Mouse (Mus musculus) spleen, embryonic (tissue): ENCODE results near the gene Polr1d.

Experiments used
- CTCF ChIA-PET: fragments of 350-600 bp; sonication (Branson Sonifier 250); formaldehyde crosslinking; loops from one replicate; lab custom pipeline; 2022; lab: Charles Lee

Polr1d gene

GRCm38 (mm10) chr5:147055572-147056245, 21.1 kb upstream of the Polr1d start:
- CTCF ChIA-PET: interaction anchor here (0.6 kb wide), 1 partner anchor 19 kb away, joined by 3 read pairs; no protein-coding TSS in a partner anchor

- CTCF ChIA-PET: no interaction called here
Measured at GRCm38 (mm10) chr5:147056712-147057290, 20.0 kb upstream of the Polr1d start.

- CTCF ChIA-PET: no interaction called here
Measured at GRCm38 (mm10) chr5:147057626-147058414, 19.0 kb upstream of the Polr1d start.

GRCm38 (mm10) chr5:147058661-147059060, 18.2 kb upstream of the Polr1d start:
- CTCF ChIA-PET: interaction anchor here (0.7 kb wide), 1 partner anchor 274 kb away, joined by 8 read pairs; no protein-coding TSS in a partner anchor

GRCm38 (mm10) chr5:147059319-147059718, 17.5 kb upstream of the Polr1d start:
- CTCF ChIA-PET: interaction anchor here (0.7 kb wide), 1 partner anchor 46 kb away, joined by 3 read pairs; no protein-coding TSS in a partner anchor

- CTCF ChIA-PET: no interaction called here
Measured at GRCm38 (mm10) chr5:147060024-147060423, 16.8 kb upstream of the Polr1d start.

GRCm38 (mm10) chr5:147063215-147063661, 13.6 kb upstream of the Polr1d start:
- CTCF ChIA-PET: no interaction called here

- CTCF ChIA-PET: no interaction called here
Measured at GRCm38 (mm10) chr5:147066129-147066528, 10.7 kb upstream of the Polr1d start.

GRCm38 (mm10) chr5:147066965-147067364, 9.9 kb upstream of the Polr1d start:
- CTCF ChIA-PET: no interaction called here

GRCm38 (mm10) chr5:147068876-147069275, 8.0 kb upstream of the Polr1d start:
- CTCF ChIA-PET: interaction anchor here (0.7 kb wide), 1 partner anchor 392 kb away, joined by 4 read pairs; no protein-coding TSS in a partner anchor

- CTCF ChIA-PET: no interaction called here
Measured at GRCm38 (mm10) chr5:147070791-147071516, 5.9 kb upstream of the Polr1d start.

- CTCF ChIA-PET: no interaction called here
Measured at GRCm38 (mm10) chr5:147071886-147072285, 5.0 kb upstream of the Polr1d start.

- CTCF ChIA-PET: no interaction called here
Measured at GRCm38 (mm10) chr5:147073805-147074204, 3.0 kb upstream of the Polr1d start.

- CTCF ChIA-PET: interaction anchor here (0.6 kb wide), 3 partner anchors 19 to 47 kb away, joined by 3 read pairs; no protein-coding TSS in a partner anchor
Measured at GRCm38 (mm10) chr5:147075103-147076025, 1.5 kb upstream of the Polr1d start.

GRCm38 (mm10) chr5:147076026-147076798, 638 bp upstream of the Polr1d start, which contains the start of gene Lnx2:
Gene Lnx2, minus strand, starts transcription at chr5:147076586.
- CTCF ChIA-PET: interaction anchor here (0.6 kb wide), 1 partner anchor 45 kb away, joined by 3 read pairs; no protein-coding TSS in a partner anchor

- CTCF ChIA-PET: no interaction called here
Measured at GRCm38 (mm10) chr5:147077305-147078034, 620 bp downstream of the Polr1d start.

GRCm38 (mm10) chr5:147078110-147078900, 1.5 kb downstream of the Polr1d start:
- CTCF ChIA-PET: no interaction called here
